Mouse (Mus musculus) gonadal fat pad, adult 2 months (tissue): ENCODE data around the gene Olfr631. TPM values are rescaled to one million over a fixed set of nuclear protein-coding genes. Genes with fewer than 3 reads are reported as not detected.
"Not testable (repeated sequence)": the region's sequence is repeated elsewhere in the genome, so short reads cannot be mapped to it uniquely, and the experiment has no call there.

Experiments
- DNase-seq: peaks from one replicate; pipeline ENCODE4 v3.0.0-alpha.2; 2012; ENCODE audit warnings: low read depth
- polyA plus RNA-seq: library from polyadenylated mRNA; depleted of rRNA; stranded (reverse); fragments of >200 nt; gene quantifications from 2 replicates; pipeline ENCODE4 v1.2.3, GENCODE M21; 2012; rRNA removed

The Olfr631 gene
- polyA plus RNA-seq = not detected in 2 replicates

DNA sequence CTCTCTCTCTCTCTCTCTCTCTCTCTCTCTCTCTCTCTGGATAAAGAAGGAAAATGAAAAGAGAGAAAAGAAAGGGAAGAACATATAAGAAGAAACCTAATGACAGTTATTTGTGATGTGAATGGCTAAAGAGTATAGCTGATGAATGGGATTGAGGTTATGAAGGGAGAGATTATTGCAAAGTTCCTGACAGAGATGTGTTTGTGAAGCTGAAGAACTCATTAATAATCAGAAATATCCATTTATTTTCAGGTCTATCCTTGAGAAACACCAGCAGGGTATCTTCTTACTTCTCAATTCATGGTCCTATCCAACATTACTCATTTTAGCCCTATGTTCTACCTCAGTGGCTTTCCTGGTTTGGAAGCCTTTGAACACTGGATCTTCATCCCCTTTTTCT is at the start of gene Olfr631:
Gene Olfr631 (plus strand): TSS at position 301 of the 400 bp plus-strand sequence.
- no peak for DNase-seq

DNA sequence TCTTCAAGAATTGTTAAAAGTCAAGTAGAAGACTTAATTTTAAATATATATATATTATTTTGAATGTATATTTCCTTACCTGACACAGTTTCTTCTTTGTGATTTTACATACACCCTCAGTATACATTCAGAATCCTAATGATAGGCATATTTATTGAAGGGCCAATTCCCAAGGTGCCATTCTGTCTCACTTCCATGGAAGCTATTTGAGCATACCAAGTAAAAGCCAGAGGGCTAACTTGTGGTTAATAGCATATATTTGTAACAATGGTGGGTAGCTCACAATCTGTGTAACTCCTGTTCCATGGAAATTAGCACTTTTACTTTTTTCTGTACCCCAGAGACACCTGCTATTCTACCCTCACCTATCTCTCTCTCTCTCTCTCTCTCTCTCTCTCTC is 42.5 kb upstream of the Olfr631 start, which contains the start of gene Olfr66:
Gene Olfr66 (minus strand): TSS at position 101 of the 400 bp plus-strand sequence.
- no peak for DNase-seq

DNA sequence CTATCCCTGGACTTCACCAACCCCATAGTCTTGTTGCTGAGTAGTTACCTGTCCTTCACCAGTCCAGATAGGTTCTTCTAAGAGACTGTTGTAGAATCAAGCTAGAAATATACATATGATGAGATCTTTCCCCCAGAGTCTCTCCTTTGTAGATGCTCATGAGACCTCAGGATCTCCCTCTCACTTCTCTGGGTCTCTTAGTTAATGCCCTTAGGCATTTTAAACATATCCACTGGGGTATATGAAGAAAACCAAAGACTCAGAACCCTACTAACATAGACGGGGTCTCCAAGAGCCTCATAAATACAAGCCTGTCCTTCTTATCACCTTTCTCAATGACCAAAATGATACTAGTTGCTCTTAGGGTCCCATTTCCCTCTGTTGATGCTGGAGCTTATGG is 34.2 kb upstream of the Olfr631 start, which contains the start of gene Olfr64:
Gene Olfr64 (minus strand): TSS at position 101 of the 400 bp plus-strand sequence.
- DNase-seq = no peak

DNA sequence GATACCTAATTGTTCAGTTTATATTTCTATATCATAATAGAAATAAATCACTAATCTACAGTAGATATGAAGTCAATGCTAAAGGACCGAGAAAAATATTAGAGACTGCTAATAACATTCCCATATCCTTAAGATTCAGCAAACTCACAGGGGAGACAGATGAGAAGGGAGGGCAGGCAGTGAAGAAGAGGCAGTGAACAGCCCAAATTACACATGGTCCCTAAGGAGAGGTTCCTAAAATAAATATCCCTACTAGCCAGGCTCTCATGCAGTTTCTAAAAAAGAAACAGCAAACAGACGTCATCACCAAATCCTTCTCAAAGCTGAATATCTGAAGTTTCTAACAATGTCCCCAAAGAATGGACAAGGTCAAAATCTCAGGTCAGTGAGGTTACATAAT is 25.4 kb upstream of the Olfr631 start, which contains the start of gene Olfr65:
Gene Olfr65 (plus strand): TSS at position 301 of the 400 bp plus-strand sequence.
- DNase-seq = no peak

DNA sequence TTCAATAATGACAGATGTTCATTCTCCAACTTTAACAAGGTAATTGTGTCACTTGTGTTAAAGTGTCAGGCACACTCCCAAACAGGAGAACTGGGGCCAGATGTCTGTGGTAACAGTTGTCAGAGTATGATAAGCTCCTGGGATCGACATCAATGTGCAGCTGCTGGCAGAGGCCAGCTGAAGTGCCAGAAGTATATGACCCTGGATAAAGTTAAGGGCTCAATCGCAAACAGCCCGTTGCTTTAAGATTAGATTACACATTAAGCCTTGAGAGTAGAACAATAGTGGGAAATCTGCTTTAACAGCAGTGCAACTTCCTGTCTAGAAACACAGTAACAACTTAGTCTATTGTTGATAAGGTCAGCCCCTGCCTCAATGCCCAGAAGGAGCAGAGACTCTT is 18.6 kb upstream of the Olfr631 start:
- DNase-seq = no peak

DNA sequence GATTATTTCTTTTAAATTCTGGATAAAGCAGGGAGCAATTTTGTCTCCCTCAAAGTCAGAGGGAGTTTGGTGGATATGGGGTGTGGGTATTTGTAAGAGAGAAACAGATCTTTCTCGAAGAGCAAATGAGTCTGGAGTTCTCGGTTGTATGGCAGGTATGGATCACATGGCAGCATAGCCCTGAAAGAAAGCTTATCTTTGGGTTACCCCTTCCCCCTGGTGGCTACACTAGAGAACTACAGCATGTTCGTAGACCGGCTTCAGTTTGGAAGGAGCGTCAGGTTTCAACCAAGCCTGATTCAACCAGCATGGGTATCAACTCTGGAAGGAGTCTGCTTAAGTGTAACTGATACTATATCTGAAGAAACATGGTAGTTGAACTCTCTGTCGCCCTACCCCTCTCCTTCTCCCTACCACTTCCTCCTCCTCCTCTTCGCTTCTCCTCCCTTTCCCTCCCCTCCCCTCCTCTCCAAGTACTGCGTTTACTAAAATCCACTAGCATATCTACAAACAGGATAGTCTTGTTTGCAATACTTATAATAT is 15.6 kb upstream of the Olfr631 start:
- no peak for DNase-seq

DNA sequence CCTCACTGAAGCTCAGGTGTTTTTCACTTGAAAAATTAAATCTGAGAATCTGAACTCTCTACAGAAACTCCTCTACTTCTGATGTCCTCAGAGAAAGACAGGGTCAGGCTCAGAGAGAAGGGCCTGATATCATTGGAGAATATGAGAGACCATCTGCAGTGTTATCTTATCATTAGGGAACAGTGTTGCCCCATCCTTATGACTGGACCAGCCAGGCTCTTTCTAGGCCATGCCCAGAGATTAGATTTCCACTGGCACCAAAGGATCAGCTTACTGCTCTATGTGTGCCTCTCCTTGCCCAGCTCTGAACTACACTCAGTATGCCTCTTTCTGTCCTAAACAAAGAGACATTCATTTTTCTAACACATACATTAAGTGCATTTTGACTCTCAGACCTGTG is 13.3 kb upstream of the Olfr631 start:
- no peak for DNase-seq

DNA sequence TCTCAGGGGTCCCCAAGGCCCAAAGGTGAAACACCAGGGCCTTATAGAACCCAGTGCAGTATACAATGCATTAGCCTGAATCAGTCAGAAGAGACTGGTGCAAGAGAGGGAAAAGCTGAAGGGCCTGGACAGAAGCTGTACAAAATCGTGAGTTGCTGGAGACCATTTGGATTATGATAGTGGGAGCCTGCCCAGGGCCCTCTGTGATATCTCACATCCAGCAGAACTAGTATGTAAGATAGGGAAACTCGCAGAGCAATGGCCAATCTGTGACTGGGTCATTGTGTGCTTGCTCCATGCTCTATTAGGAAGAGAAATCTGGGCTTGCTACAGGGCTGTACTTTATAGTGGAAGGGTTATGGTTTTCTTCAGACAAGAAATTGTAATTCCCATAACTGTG is 5.6 kb downstream of the Olfr631 start, which contains the start of gene Olfr632:
Gene Olfr632 (plus strand): TSS at position 84 of the 400 bp plus-strand sequence.
- DNase-seq = no peak

DNA sequence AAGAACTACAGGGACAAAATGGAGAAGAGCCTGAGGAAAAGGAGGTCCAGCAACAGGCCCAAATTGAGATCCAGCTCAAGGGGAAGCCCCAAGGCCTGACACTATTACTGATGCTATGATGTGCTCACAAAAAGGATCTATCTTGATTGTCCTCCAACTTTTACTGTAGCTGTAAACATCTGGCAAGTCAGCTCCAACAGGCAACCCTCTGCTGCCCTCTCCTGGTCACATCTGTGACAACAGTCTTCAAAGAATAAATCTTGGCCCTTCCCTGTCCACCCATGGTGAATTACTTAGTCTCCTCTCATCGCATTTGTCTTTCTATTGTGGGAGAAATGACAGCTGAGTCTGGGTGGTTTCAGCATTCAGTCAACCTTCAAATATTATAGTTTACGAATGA is 14.1 kb downstream of the Olfr631 start:
- no peak for DNase-seq

DNA sequence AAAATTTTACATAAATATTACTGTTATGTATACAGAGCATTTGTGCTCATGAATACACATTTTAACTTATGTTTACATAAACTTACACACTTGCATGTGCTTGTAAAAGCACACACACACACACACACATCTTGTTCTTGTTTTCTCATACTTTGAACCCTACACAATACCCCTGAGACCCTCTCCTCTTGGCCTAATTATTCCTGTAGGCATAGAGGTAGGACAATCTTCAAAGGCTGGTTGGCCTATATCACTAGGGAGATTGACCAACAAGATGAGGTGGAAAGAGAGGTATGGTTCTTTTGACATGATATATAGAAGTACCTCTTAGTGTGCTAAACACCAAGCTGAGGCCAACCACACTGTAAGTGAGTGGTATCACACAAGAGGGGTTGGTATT is 15.5 kb downstream of the Olfr631 start, which contains the start of gene Olfr633:
Gene Olfr633 (plus strand): TSS at position 301 of the 400 bp plus-strand sequence.
- DNase-seq = no peak

DNA sequence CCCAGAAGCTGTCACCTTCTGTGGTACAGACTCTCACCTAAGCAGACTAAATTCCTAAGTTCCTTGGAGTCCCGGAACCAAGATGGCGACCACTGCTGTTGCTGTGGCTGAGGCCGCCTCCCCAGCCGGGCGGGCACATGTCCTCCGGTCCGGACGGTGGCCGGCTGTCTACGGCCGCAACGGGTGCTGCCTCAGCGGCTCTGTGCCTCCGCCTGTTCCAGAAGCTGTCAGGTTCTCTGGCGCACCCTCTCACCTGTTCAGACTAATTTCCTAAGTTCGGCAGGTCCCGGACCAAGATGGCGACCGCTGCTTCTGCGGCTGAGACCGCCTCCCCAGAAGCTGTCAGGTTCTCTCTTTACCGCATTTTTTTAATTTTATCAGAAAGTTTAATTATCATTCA is 38.2 kb downstream of the Olfr631 start:
- not testable (repeated sequence) for DNase-seq

DNA sequence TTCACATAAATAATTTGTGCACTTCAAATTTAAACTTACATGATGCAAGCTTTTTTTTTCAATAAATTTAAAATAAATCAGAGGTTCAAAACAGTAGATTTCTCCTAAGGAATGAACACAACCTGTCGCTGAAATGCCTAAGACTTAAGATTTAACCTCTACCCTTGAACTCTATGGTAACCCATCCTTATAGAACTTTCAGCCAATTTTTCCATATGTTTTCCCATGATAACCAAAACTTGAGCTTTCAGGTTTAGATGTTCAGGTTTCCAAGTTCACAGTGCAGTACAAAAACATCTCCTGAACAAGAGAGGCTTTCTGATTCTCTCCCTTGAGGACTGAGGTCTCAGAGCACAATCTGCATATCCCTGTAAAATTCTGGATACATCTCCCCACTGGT is 42.2 kb downstream of the Olfr631 start, which contains the start of gene Olfr635:
Gene Olfr635 (plus strand): TSS at position 301 of the 400 bp plus-strand sequence.
- no peak for DNase-seq

DNA sequence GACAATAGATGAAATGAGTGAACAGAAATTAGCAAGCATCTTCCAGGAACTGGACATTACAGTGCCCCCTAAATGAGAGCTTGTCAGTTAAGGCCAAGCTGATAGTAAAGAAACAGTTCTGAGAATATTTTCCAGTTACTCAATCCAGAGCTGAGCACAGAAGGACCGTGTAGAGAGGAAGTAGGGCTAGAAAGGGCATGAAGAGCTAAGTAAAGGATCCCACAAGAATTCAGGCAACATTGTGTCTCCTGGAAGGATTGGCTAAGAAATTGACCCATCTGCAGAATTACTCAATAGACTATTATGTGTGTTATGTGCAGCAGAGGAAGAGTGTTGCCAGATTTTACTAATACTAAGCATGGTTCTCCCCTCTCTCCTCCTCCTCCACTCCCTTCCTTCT is 43.2 kb downstream of the Olfr631 start:
- DNase-seq = no peak

Other genes with a start within 250 kb of the Olfr631 start
- not detected in 2 replicates for gene Olfr625-ps1, start 246.1 kb upstream of the Olfr631 start, polyA plus RNA-seq
- not detected in 2 replicates for gene Olfr243, start 214.2 kb upstream of the Olfr631 start, polyA plus RNA-seq
- not detected in 2 replicates for gene Olfr628, start 198.5 kb upstream of the Olfr631 start, polyA plus RNA-seq
- not detected in 2 replicates for gene Olfr629, start 183.9 kb upstream of the Olfr631 start, polyA plus RNA-seq
- not detected in 2 replicates for gene Olfr630, start 171.5 kb upstream of the Olfr631 start, polyA plus RNA-seq
- not detected in 2 replicates for gene Olfr69, start 157.2 kb upstream of the Olfr631 start, polyA plus RNA-seq
- not detected in 2 replicates for gene Olfr68, start 149.1 kb upstream of the Olfr631 start, polyA plus RNA-seq
- not detected in 2 replicates for gene Olfr67, start 137.0 kb upstream of the Olfr631 start, polyA plus RNA-seq
- gene Hbb-bt, start 114.8 kb upstream of the Olfr631 start, polyA plus RNA-seq = 189 and 481 TPM in 2 replicates
- gene Hbb-bs, start 100.7 kb upstream of the Olfr631 start, polyA plus RNA-seq = 2,031 and 4,766 TPM in 2 replicates
- not detected in 2 replicates for gene Hbb-bh2, start 88.3 kb upstream of the Olfr631 start, polyA plus RNA-seq
- gene Hbb-bh1, start 85.7 kb upstream of the Olfr631 start, polyA plus RNA-seq = not detected in 2 replicates
- gene Hbb-y, start 75.6 kb upstream of the Olfr631 start, polyA plus RNA-seq = not detected in 2 replicates
- gene Olfr66, start 42.6 kb upstream of the Olfr631 start, polyA plus RNA-seq = not detected in 2 replicates
- gene Olfr64, start 34.3 kb upstream of the Olfr631 start, polyA plus RNA-seq = not detected in 2 replicates
- gene Olfr65, start 25.3 kb upstream of the Olfr631 start, polyA plus RNA-seq = not detected in 2 replicates
- not detected in 2 replicates for gene Olfr632, start 5.5 kb downstream of the Olfr631 start, polyA plus RNA-seq
- not detected in 2 replicates for gene Olfr633, start 15.6 kb downstream of the Olfr631 start, polyA plus RNA-seq
- not detected in 2 replicates for gene Olfr635, start 42.3 kb downstream of the Olfr631 start, polyA plus RNA-seq
- not detected in 2 replicates for gene Olfr638, start 69.9 kb downstream of the Olfr631 start, polyA plus RNA-seq
- gene Olfr639, start 88.5 kb downstream of the Olfr631 start, polyA plus RNA-seq = not detected in 2 replicates
- not detected in 2 replicates for gene Olfr640, start 96.7 kb downstream of the Olfr631 start, polyA plus RNA-seq
- not detected in 2 replicates for gene Olfr641, start 106.6 kb downstream of the Olfr631 start, polyA plus RNA-seq
- not detected in 2 replicates for gene Olfr642, start 123.8 kb downstream of the Olfr631 start, polyA plus RNA-seq
- not detected in 2 replicates for gene 4930516K23Rik, start 132.6 kb downstream of the Olfr631 start, polyA plus RNA-seq
- not detected in 2 replicates for gene Olfr644, start 143.0 kb downstream of the Olfr631 start, polyA plus RNA-seq
- gene Olfr645, start 156.6 kb downstream of the Olfr631 start, polyA plus RNA-seq = not detected in 2 replicates
- not detected in 2 replicates for gene Olfr646, start 176.0 kb downstream of the Olfr631 start, polyA plus RNA-seq
- 0.14 and 0.34 TPM in 2 replicates for gene Ubqln5, start 201.0 kb downstream of the Olfr631 start, polyA plus RNA-seq
- gene Olfr643, start 208.6 kb downstream of the Olfr631 start, polyA plus RNA-seq = not detected in 2 replicates
- gene Ubqln3, start 214.5 kb downstream of the Olfr631 start, polyA plus RNA-seq = 1.6 and 2.4 TPM in 2 replicates
- 2.4 TPM in 2 replicates for gene Ubqlnl, start 221.7 kb downstream of the Olfr631 start, polyA plus RNA-seq
- gene Olfm5, start 236.0 kb downstream of the Olfr631 start, polyA plus RNA-seq = 0.05 TPM in 1 of 2 replicates, not detected in the other